Mouse (Mus musculus) lung, adult 2 months (tissue): ENCODE measurements around the gene Mtus2.

Experiments
- CTCF ChIP-seq: fragments of 200-500 bp; IDR thresholded peaks from 2 replicates; pipeline ENCODE4 v1.5.1; 2011; ENCODE audit warnings: mild to moderate bottlenecking, low read length, control low read depth; ENCODE audit not compliant: insufficient read depth
- POLR2A ChIP-seq: fragments of 200-500 bp; IDR thresholded peaks from 2 replicates; pipeline ENCODE4 v1.6.1; 2011; ENCODE audit warnings: low read depth, mild to moderate bottlenecking, control low read depth, low read length, borderline replicate concordance; ENCODE audit errors: extremely low read depth

DNA sequence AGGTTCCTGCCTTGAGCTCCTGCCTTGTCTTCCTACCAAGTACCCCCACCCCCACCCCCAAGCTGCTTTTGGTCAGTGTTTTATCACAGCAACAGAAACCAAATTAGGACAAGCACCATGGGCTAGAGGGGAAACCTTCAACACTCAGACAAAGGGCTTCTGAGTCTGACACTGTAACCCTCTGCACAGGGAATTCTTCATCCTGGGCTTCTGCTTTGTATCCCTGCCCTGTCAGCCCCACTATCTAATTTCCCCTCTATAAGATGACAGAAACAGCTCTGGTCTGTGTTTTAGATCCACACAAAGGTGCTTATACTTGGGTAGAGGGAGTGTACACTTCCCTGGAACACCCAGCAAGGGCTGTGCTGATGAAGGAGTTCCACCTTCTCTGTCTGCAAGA, 294.7 kb downstream of the Mtus2 start:
- TF ChIP-seq CTCF (no peak), POLR2A (no peak)
